Mouse (Mus musculus): ENCODE data around the gene Slc23a2.

The Slc23a2 gene

GRCm38 (mm10) chr2:132095821-132096220, 49.1 kb downstream of the Slc23a2 start:
- DNase-seq, result no peak

- no peak for DNase-seq
Observed at GRCm38 (mm10) chr2:132094441-132095230, 50.3 kb downstream of the Slc23a2 start.

- no peak for DNase-seq
Observed at GRCm38 (mm10) chr2:132093739-132094138, 51.2 kb downstream of the Slc23a2 start.

- DNase-seq, result no peak
Observed at GRCm38 (mm10) chr2:132093298-132093697, 51.6 kb downstream of the Slc23a2 start.

GRCm38 (mm10) chr2:132092722-132093121, 52.2 kb downstream of the Slc23a2 start:
- DNase-seq, result no peak

GRCm38 (mm10) chr2:132091749-132092148, 53.2 kb downstream of the Slc23a2 start:
- no peak for DNase-seq

- no peak for DNase-seq
Observed at GRCm38 (mm10) chr2:132084813-132085212, 60.1 kb downstream of the Slc23a2 start.

GRCm38 (mm10) chr2:132084396-132084795, 60.5 kb downstream of the Slc23a2 start:
- no peak for DNase-seq

GRCm38 (mm10) chr2:132079139-132079538, 65.8 kb downstream of the Slc23a2 start:
- no peak for DNase-seq

GRCm38 (mm10) chr2:132073052-132073451, 71.9 kb downstream of the Slc23a2 start:
- no peak for DNase-seq

- no peak for DNase-seq
Observed at GRCm38 (mm10) chr2:132069985-132070735, 74.7 kb downstream of the Slc23a2 start.

- DNase-seq, result no peak
Observed at GRCm38 (mm10) chr2:132064185-132064831, 80.6 kb downstream of the Slc23a2 start.

GRCm38 (mm10) chr2:132063776-132064175, 81.1 kb downstream of the Slc23a2 start:
- no peak for DNase-seq

GRCm38 (mm10) chr2:132061884-132062283, 83.0 kb downstream of the Slc23a2 start:
- DNase-seq, result no peak

GRCm38 (mm10) chr2:132059919-132060318, 85.0 kb downstream of the Slc23a2 start:
- DNase-seq, result no peak

- DNase-seq, result no peak
Observed at GRCm38 (mm10) chr2:132055349-132055753, 89.6 kb downstream of the Slc23a2 start.

GRCm38 (mm10) chr2:132053824-132054223, 91.1 kb downstream of the Slc23a2 start:
- no peak for DNase-seq

GRCm38 (mm10) chr2:132051798-132052197, 93.1 kb downstream of the Slc23a2 start:
- DNase-seq, result no peak

GRCm38 (mm10) chr2:132049921-132050320, 95.0 kb downstream of the Slc23a2 start:
- no peak for DNase-seq

GRCm38 (mm10) chr2:132049491-132049890, 95.4 kb downstream of the Slc23a2 start:
- no peak for DNase-seq

- no peak for DNase-seq
Observed at GRCm38 (mm10) chr2:132048143-132048772, 96.7 kb downstream of the Slc23a2 start.

GRCm38 (mm10) chr2:132047364-132047763, 97.5 kb downstream of the Slc23a2 start:
- no peak for DNase-seq

GRCm38 (mm10) chr2:132046659-132047058, 98.2 kb downstream of the Slc23a2 start:
- no peak for DNase-seq
